Mouse (Mus musculus) MEL (cell line): ENCODE results near the gene Mansc1.

Experiments used
- CTCF ChIP-seq, 3 experiments: IDR thresholded peaks in 2 of 3; conservative IDR thresholded peaks in 1 of 3; 2 replicates each; pipeline ENCODE4 v1.5.1; 2011 to 2012; ENCODE audit warnings: low read length in 3 of 3, low read depth in 2 of 3, mild to moderate bottlenecking in 2 of 3, improper control_type of control experiment in 1 of 3, inconsistent platforms in 1 of 3, mixed read lengths in 1 of 3, moderate library complexity in 1 of 3; ENCODE audit not compliant: control insufficient read depth in 1 of 3, insufficient read depth in 1 of 3, poor library complexity in 1 of 3, severe bottlenecking in 1 of 3
- GABPA ChIP-seq: IDR thresholded peaks from 2 replicates; pipeline ENCODE4 v1.6.1; 2012; ENCODE audit warnings: low read depth, mild to moderate bottlenecking, inconsistent platforms, low read length, improper control_type of control experiment, moderate library complexity
- MAX ChIP-seq: IDR thresholded peaks from 2 replicates; pipeline ENCODE4 v1.6.1; 2011; ENCODE audit warnings: low read length, improper control_type of control experiment
- MAZ ChIP-seq: IDR thresholded peaks from 2 replicates; pipeline ENCODE4 v1.6.1; 2012; ENCODE audit warnings: low read depth, mild to moderate bottlenecking, inconsistent platforms, low read length, improper control_type of control experiment
- POLR2A ChIP-seq, 2 experiments: IDR thresholded peaks; 2 replicates each; pipeline ENCODE4 v1.6.1; 2011 to 2012; ENCODE audit warnings: low read length in 2 of 2, mild to moderate bottlenecking in 2 of 2, control low read depth in 1 of 2, improper control_type of control experiment in 1 of 2, low read depth in 1 of 2, moderate library complexity in 1 of 2; ENCODE audit not compliant: control insufficient read depth in 1 of 2, insufficient read depth in 1 of 2, poor library complexity in 1 of 2
- SIN3A ChIP-seq: IDR thresholded peaks from 2 replicates; pipeline ENCODE4 v1.6.1; 2012; ENCODE audit warnings: low read length, improper control_type of control experiment, inconsistent platforms
- USF2 ChIP-seq, 2 experiments: IDR thresholded peaks; 2 replicates each; pipeline ENCODE4 v1.6.1; 2011 to 2012; ENCODE audit warnings: improper control_type of control experiment in 2 of 2, low read length in 2 of 2, borderline replicate concordance in 1 of 2, inconsistent platforms in 1 of 2, low read depth in 1 of 2, mild to moderate bottlenecking in 1 of 2; ENCODE audit not compliant: insufficient read depth in 1 of 2
- ZNF384 ChIP-seq: IDR thresholded peaks from 2 replicates; pipeline ENCODE4 v1.6.1; 2012; ENCODE audit warnings: low read depth, mild to moderate bottlenecking, inconsistent platforms, low read length, improper control_type of control experiment

DNA sequence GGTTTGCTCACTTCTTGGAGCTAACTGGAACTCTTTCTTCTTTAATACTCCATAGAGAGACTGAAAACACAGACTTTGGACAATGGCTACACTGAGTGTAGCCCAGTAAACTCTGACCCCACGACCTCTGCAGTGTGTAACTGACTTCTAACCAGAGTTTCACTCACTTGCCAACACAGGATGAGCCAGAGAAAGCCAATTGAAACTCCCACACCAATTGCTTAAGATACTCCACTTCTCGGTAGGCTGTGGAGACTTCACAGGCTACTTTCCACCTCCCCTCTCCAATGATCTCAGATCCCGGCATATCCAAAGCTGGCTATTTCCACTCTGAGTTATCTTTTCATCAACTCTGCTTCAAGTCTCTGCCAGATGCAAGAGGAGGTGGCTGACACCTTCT, 30.5 kb downstream of the Mansc1 start:
- no peak for TF ChIP-seq MAX
- TF ChIP-seq USF2 (IDR thresholded peaks at IDR 0.05; ENCODE audit: borderline replicate concordance in 1 of 2, insufficient read depth in 1 of 2, low read depth in 1 of 2, low read length in 2 of 2): no peak
- no peak for TF ChIP-seq POLR2A (IDR thresholded peaks at IDR 0.05; ENCODE audit: control insufficient read depth in 1 of 2, insufficient read depth in 1 of 2, low read depth in 1 of 2, low read length in 2 of 2, poor library complexity in 1 of 2)
- TF ChIP-seq CTCF (IDR thresholded peaks at IDR 0.05 in 2 of 3, conservative IDR thresholded peaks at IDR 0.05 in 1 of 3; ENCODE audit: control insufficient read depth in 1 of 3, insufficient read depth in 1 of 3, low read depth in 2 of 3, low read length in 3 of 3, poor library complexity in 1 of 3, severe bottlenecking in 1 of 3): no peak
- TF ChIP-seq MAZ: no peak
- TF ChIP-seq ZNF384: no peak
- TF ChIP-seq GABPA: no peak
- TF ChIP-seq SIN3A: no peak; the same call in 1 of the 2 replicates
